Mouse (Mus musculus) spleen, adult 2 months (tissue): ENCODE data around the gene Myo3b.

Experiments
- CTCF ChIP-seq: fragments of 200-500 bp; IDR thresholded peaks from 2 replicates; pipeline ENCODE4 v1.5.1; 2011; ENCODE audit warnings: mild to moderate bottlenecking, inconsistent platforms; ENCODE audit not compliant: insufficient read depth, insufficient read length, insufficient replicate concordance; ENCODE audit errors: extremely low read depth
- POLR2A ChIP-seq: fragments of 200-500 bp; IDR thresholded peaks from 2 replicates; pipeline ENCODE4 v1.6.1; 2011; ENCODE audit warnings: low read depth, low read length, inconsistent platforms

DNA sequence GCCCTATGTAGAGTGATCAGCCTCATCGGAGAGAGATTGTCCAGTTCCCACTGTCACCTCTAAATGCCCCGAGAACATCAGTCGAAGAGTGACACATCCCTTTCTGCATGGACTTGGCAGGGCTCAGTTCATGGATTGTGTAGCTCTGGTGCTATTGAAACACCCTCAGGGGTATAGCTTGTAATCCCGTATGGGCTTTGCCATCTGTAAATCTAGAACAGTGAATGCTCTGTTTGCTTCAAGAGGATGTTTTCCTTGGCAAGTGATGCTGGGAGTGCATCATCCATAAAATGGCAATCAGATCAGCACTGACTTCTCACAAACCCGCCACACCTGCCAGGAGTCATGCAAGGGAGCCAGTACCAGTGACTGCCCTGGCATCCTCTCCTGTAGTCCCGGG, 380.4 kb downstream of the Myo3b start:
- TF ChIP-seq CTCF (no peak), POLR2A (no peak)
